In the genomic region with DNA sequence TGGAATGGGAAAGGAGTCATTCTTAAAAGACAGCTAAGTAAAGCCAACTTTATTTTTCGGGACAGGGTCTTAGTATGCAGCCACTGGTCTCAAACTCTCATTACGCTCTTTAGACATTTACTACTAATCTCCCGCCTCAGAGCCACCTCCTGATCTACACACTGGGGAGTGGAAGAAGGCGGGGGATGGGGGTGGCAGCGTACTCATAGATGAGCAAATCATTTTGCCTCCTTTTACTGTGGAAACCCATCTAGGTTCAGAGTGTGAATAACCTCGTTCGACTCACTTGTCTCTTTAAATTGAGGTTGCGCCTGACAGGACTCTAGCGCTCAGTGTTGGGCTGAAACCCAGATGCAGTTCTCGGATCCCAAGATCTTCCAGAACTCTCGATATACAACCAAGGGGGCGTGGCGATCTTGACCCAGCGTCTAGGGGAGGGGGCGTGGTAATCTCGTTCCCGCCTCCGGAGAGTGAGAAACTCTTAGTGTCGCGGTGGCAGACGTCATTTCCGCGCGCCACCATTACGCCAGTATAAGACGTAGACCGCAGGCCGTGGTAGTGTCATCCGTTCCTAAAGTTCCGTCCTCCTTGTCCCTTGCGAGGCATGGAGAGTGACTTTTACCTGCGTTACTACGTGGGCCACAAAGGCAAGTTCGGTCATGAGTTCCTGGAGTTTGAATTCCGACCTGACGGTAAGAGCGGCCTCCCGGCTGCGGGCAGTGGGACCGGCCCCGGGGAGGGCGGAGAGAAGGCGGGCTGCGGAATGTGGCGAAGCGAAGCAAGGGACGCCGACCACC, we compare ENCODE assay signal across 8 mouse cellular contexts. TPM values are rescaled to one million over a fixed set of nuclear protein-coding genes. Genes with fewer than 3 reads are reported as not detected.
A peak's percentile ranks its signal among the peaks of the same experiment; 100 is the strongest.
DNase-seq lines count a peak whose midpoint lies in the region; ATAC-seq lines count a peak whose summit lies in the region.

A gene (plus strand): TSS at position 502 of the 797 bp plus-strand sequence.

- no peaks in the 10 kb centered on the region for H3K27me3 ChIP-seq in hindbrain, embryonic 15.5 days

- H3K9me3 ChIP-seq in hindbrain, embryonic 15.5 days = no peaks in the 10 kb centered on the region

- H3K4me1 ChIP-seq in hindbrain, embryonic 15.5 days (replicated peaks) = peaks cover 17% of the 10 kb centered on the region

- H3K9ac ChIP-seq in hindbrain, embryonic 15.5 days = peak within 1 kb of the TSS; percentile 84

- peak; percentile 94 for DNase-seq in T-cell, adult 2 months (ENCODE audit: low spot score)
- peak; percentile 96 for DNase-seq in cerebellum, postnatal 36 days
- peak; percentile 97 to 98 for DNase-seq in frontal cortex, postnatal 36 days (ENCODE audit: low spot score in 2 of 2)
- peak; percentile 94 for DNase-seq in left cerebral cortex, adult 11 months (ENCODE audit: low spot score)
- peak; percentile 96 to 97 for DNase-seq in lung, postnatal 4 days
- peak; percentile 92 for DNase-seq in retina, postnatal 7 days (ENCODE audit: low read depth, low spot score)
- DNase-seq in urinary bladder, adult 2 months (ENCODE audit: low spot score) = peak; percentile 89

- peak within 1 kb of the TSS; percentile 78 for H3K4me3 ChIP-seq in hindbrain, embryonic 15.5 days

- peak; percentile 96 for ATAC-seq in hindbrain, embryonic 15.5 days (ENCODE audit: low FRiP score, low read depth)

- WGBS in hindbrain, embryonic 15.5 days = 3% methylated on average over 48 of the region's 48 CpGs

- H3K4me2 ChIP-seq in hindbrain, embryonic 15.5 days = peak within 1 kb of the TSS; percentile 66

- H3K27ac ChIP-seq in hindbrain, embryonic 15.5 days (replicated peaks) = peak within 1 kb of the TSS; percentile 77

- peaks cover 34% of the 10 kb centered on the region for H3K36me3 ChIP-seq in hindbrain, embryonic 15.5 days

RNA-seq across cellular contexts. Expression of the gene that starts here (rescaled TPM):
- 98.8 and 117 TPM in 2 replicates for polyA plus RNA-seq in hindbrain, embryonic 15.5 days (2015; fragmentation: Nextera tagmentation; extraction: Ambion mirVana)
- polyA plus RNA-seq in urinary bladder, adult 2 months (2012; rRNA removed) = 83.8 and 88.7 TPM in 2 replicates

Comparison
In these comparisons a context has a peak if more than half of its experiments do, and no peak if none do; other contexts are left out.
1. Peak in every context shown above with its lines: DNase-seq, ATAC-seq, H3K4me3 ChIP-seq and H3K27ac ChIP-seq.